Mouse (Mus musculus): ENCODE measurements around the gene Serinc3.
"Not testable (repeated sequence)": the region's sequence is repeated elsewhere in the genome, so short reads cannot be mapped to it uniquely, and the experiment has no call there.

Serinc3 gene

DNA sequence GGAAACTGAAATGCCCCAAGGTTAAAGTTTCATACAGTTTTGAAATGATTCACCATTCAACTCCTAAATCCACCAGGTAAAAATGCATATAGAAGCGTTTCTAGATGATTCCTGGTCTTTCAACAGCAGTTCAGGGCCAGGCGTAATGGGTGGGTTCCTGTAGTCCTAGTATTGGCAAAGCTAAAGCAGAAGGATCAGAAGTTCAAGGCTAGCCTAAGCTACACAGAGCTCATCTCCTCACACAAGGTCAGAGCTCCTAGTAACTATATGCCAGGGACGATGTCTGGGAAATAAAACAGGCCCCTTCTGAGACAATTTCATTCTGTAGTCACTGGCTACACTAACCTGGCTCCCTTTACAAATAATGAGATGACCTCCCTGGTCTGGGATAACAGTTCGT is 13.7 kb downstream of the Serinc3 start:
- no peak for DNase-seq (ENCODE audit: low read depth)

DNA sequence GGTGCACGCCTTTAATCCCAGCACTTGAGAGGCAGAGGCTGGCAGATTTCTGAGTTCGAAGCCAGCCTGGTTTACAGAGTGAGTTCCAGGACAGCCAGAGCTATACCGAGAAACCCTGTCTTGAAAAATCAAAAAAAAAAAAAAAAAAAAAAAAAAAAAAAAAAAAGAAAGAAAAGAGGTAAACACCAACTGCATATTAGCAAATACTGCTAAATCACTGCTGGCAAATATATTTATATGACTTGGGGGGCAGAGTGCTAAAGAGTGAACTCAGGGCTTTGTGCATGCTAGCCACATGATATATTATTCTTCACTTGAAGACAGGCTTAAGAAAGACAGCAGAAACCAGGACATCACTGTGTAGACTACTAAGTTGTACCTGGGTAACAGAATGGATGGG is 23.5 kb downstream of the Serinc3 start:
- DNase-seq (ENCODE audit: low read depth) = not testable (repeated sequence)

DNA sequence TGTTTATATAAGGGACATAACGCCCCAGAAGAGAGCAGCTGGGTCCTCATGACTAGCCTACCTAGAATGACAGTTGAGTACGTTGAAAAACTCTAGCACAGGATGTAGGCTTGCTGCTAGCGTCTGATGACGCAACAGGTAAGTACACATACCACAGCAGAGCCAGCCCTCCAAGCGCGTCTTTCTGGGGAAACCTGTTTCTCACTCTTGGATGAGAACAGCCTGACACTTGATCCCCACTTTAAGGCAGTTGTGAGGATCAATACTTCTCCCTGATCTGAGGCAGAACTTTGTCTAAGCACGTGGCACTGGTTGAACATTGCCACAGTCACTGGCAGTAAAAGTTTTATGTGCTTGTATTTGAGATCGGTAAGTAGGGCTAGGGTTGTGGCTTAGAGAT is 24.5 kb downstream of the Serinc3 start:
- no peak for DNase-seq (ENCODE audit: low read depth)

DNA sequence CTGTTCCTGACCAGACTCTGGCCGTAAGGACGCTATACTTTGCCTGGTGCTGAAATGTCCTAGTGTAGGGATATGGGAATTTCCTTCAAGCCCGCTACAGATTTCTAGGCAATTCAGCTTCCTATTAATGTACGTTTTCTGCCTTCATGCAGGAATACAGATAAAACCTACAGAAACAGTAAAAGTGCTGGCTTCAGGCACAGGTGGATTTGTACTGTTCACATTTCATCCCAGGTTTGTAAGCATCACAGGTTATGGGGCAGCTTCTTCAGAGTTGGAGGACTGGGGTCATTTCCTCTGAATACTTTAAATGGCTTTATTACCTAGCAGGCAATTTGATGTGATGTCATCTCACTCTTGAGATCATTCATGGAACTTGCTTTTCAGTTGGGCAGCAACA is 27.1 kb downstream of the Serinc3 start:
- DNase-seq (ENCODE audit: low read depth) = no peak

DNA sequence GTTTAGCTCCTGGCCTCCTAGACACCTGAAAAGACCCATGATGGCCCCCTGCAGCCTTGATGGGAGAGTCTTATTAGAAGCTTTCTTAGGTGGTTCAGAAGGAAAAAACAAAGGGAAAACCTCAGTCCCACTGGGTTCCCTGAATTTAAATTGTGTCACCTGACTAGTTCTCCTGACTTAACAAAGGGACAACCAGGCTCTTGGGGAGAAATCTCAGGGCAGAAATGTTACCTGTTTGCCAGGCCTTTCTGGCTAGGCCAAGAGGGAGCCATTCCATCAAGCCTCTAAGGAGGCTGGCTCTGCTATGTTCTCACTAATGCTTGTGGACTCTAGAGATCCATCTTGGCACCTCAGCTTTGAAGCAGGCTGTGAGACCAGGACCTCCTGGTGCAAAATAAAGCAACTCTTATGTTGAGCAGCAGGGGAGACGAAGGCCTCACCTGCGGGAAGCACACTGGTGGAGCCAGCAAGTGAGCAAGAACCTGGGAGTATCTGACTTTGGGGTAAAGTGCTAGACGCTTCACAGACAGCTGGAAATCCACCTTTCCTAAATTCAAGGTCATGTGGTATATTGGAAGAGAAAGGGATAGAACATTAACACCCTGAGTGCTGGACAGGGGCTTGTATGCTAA is 27.6 kb downstream of the Serinc3 start:
- no peak for DNase-seq (ENCODE audit: low read depth)

DNA sequence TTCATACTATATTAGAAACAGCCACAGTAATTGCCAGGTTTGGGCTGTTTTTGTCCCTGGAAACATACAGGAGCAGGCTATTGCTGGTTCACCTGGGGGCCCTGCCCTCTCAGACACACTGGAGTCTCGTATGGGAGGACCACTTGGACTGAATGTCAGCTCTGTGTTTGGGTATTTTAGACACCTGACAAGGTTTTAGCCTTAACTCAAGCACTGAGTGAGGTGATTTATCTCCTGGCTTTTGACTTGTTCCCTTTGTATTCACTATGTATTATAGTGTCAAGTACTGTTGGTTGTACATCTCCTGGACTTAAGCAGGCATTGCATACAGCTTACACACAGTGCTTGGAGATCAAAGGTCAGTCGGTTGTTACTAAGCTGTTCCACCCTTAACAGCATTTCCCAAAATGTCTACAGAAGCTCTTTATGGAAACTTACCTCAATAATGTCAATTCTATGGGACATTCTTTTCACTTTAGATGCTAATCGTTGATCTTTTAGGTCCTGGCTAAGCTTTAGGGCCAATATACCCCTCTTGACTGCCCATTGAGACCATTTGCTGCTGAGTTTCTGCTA is 28.2 kb downstream of the Serinc3 start:
- DNase-seq (ENCODE audit: low read depth) = no peak

DNA sequence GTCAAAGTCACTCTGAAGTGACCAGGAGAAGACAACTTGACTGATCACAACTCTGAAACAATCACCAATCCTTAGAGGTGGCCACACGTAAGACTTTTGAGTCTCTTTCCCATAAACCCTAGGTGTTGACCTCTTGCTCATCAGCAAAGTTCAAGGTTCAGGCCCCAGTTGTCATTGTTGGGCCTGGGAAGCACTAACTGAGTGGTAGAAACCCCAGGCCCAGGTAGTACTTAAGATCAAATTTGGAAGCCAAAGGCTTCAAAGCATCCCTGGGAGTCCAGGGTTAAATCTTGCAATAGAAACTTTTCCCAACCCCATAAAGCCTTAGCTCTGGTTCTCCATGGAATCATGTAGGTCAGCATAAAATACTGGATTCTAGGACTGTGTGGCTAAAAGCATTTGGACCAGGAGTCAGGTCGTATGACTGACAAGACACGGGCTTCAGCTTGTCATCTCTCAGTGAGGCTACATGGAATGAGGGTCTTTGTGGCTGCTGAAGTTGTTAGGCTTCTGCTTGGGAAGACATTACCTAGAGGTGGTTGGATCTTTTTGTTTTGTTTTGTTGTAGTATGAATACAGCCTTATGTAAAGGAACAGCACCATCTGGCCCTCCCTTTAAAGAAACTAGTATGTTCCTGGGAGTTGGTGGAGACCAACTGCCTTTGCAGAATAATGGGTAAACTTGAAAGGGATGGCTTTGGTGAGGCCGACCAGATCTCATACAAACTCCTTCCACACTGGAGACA is 28.9 kb downstream of the Serinc3 start:
- no peak for DNase-seq (ENCODE audit: low read depth)

DNA sequence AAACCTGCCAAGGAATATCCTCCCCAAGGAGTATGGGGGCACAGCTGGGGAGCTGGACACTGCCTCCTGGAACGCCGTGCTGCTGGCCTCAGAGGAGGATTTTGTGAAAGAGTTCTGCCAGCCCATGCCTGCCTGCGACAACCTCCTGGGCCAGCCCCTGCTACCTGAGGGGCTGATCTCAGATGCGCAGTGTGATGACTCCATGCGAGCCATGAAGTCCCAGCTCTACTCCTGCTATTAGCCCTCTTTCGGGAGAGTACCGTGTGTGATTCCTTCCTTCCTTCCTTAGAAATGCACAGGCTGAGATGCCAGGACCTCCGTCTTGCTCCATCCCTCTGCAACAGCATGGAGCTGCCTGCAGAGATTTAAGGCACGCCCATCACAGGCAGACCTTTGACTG is 29.5 kb downstream of the Serinc3 start:
- no peak for DNase-seq (ENCODE audit: low read depth)

DNA sequence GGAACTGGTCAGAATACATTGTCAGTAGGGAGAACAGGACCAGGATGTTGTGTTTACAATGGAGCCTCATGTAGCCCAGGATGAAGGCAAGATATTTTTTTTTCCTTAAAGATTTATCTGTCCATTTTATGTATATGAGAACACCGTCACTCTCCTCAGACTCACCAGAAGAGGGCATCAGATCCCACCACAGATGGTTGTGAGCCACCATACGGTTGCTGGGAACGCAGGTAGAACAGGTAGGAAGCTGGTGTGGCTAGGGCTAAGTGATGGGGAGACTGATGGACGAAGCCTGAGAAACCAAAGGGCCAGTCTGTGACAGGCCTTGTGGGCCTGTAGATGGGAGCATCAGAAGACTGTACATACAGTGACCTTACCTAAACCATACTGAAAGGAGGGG is 30.9 kb downstream of the Serinc3 start:
- DNase-seq (ENCODE audit: low read depth) = no peak

DNA sequence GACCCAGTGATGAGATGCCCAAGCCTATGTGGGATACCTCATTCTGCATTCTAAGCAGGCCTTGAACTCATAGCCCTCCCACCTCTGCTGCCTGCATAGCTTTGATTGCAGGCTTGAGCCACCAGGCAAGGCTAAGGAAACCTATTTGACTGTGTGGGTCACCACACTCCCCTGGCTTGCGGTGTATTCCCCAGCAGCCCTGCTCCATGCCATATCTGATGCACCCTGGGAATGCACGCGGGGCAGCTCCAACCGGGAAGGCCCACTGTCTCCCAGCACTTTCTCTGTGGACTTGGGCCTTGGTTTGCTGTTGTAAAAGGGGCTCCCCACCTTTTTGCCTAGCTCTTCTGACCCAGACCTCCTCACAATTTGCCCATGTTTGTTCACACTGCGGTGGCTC is 31.7 kb downstream of the Serinc3 start:
- no peak for DNase-seq (ENCODE audit: low read depth)

DNA sequence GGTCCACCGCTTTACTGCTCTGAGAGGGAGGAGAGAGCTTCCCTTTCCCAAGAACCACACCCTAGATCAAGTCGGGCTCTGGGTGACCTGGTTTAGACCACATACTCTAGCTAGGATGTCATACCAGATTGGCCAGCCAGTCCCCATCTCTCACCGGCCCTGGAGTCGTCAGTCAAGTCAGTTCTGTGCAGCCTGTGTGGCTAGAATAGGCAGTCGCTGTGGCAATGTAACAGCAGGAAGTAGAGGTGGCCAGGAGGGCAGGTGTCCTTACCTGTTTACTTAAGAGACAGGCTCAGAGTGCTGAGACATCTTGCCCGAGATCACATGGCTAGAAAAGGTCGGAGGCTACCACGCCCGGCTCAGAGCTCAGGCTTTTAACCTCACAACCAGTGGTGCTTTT is 33.8 kb downstream of the Serinc3 start:
- DNase-seq (ENCODE audit: low read depth) = no peak

DNA sequence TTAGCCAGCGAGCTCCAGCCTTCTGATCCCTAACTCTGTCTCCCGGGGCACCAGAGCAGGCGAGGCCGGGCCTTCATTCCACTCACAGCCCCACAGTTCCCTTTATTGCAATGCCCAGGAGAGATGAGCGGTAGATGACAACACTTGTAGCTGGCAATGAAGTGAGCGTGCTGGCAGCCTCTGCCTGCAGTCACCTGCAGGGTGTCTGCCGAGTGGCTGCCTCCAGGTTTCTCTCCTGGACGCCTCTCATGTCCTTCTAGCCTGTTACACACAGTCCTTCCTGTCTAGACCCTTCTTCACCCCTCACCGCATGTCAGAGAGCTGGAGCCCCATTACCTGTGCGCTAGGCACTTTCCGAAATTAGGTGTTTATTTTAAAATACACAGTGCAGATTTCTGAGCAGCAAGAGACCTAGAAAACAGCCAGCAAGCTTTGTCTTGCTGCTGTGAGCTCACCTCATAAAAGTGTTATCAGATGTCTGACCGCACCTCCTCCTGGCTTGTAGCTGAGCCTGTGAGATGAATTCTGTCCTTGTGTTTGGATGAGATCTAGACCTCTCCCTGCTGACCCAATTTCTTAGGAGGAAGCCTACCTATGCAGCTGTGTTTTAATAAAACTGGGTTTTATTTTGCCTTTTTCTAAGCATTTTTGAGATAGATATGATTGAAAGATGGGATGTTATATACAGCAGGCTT is 35.5 kb downstream of the Serinc3 start:
- no peak for DNase-seq (ENCODE audit: low read depth)

DNA sequence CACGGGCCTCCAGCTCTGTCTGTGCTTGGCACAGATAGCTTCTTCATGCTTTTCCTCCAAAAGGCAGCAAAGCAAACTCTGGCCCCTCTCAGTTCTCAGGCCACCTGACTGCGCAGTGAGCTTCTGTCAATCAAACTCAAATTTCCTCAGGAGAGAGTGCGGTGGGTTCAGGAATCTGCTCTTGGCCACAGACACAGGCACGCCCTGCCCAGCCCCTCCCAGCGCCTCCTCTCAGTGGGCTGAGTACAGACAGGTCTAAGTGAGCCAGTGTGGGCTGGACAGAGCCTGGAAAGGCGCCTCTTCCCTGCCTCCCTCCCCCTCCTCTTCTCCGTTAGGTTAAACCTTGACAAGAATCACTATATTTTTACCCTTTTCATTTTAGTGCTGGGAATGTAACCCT is 36.9 kb downstream of the Serinc3 start:
- no peak for DNase-seq (ENCODE audit: low read depth)

DNA sequence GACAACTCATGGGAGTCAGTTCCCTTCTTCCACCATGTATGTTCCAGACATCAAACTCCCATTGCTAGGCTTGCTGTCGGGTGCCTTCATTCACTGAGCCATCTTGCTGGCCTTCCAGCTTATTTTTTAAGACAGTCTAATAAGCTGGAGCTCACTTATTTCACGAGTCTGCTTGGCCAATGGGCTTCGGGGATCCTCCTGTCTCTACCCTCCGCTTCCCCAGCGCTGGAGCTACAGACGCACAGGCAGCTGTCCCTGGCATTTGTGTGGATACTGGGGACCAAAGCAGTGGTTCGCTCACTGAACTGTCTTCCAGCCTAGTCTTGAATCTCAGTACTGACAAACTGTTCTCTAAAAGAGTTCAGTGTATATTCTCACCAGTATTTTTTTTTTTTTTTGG is 38.8 kb downstream of the Serinc3 start:
- no peak for DNase-seq (ENCODE audit: low read depth)

DNA sequence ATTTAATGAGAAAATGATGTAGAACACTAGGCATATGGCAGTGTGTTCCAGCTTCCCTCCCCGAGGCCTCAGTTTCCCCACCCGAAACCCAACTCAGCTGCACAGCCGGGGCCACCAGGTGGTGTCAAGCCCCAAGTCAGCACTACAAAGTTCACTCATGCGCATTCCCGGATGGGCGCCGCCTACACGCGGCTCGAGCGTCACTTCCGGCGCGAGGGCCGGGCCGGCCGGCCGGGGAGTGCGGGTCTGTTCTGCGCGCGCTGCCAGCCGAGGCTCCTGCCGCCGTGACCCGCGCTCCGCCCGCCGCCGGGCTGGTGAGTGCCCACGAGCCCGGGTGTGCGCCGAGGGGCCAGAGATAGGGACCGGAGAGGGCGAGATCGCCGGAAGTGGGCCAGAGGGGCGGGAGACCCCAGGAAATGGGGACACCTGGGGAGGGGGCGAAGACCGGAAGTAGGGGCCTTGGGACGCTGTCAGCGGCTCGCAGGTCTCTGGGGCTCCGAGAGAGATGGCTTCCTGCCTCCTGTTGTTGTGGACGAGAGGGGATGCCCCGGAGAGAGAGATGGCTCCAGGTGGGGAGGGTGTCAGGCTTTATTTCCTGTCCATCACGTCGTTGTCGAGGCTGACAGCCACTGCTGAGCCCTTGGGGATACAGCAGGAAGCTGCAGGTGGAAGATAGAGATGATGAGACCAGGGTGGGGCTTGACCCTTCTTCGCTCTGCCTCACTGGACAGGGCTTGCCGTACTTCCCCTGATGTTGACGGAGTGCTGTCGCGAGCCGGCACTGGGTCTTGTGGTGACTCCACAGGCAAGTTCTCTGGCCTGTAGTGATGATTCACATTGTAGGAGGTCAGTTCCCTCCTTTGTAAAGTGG is 42.6 kb downstream of the Serinc3 start, which contains the start of gene Ttpal:
TSS of gene Ttpal (plus strand) at position 214 of the 871 bp plus-strand sequence.
- peak; percentile 93 for DNase-seq (ENCODE audit: low read depth)

DNA sequence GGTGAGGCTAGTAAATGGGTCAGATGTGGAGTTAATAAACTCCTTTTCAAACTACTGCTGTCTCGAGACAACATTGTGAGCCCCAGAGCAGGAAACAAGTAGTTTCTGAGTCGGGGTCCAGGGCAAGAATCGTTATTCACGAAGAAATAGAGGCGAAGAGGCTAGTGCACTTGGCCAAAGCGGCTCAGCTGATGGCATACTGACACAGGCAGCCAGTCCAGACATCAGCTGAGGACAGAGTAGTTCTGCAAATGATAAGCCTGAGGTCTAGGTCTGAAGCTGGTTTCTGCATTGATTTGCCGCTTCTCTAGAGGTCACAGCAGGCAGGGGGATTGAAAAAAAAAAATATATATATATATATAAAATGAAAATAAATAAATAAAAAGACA is 43.2 kb downstream of the Serinc3 start:
- DNase-seq (ENCODE audit: low read depth) = no peak

DNA sequence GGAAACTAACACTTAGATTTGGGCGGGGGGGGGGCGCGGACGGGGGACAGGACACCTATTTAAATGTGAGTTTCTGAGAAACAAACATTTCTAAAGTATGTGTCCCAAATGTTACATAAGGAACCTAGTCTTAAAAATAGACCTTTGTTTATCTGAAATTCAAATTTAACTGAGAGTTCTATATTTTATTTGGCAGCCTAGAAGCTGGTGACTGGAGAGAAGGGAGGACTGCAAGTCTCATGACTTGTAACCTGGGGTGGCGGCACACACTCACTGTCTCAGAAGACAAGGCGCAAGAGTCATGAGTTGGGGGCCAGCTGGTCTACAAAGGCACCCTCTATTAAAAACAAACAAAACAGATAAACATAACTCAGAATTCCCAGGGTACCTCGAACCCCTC is 43.9 kb downstream of the Serinc3 start:
- DNase-seq (ENCODE audit: low read depth) = no peak

DNA sequence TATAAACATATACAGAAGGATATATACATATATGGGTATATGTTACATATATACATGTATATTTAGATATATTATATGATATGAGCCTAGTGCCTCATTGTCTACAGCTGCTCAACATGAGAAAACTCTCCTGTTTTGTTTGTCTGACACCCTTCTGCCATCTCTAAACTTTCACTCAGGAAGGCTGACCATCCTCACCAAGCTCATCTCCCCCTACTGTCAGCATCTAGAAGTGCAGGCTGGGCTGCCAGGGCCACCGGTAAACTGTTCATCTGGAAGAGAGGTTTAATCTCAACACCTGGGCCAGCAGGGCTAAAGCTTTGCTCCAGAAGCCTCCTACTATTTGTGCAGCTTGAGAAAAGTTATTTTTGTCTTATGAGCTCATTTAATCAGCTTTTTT is 45.7 kb downstream of the Serinc3 start:
- DNase-seq (ENCODE audit: low read depth) = peak; percentile 79

DNA sequence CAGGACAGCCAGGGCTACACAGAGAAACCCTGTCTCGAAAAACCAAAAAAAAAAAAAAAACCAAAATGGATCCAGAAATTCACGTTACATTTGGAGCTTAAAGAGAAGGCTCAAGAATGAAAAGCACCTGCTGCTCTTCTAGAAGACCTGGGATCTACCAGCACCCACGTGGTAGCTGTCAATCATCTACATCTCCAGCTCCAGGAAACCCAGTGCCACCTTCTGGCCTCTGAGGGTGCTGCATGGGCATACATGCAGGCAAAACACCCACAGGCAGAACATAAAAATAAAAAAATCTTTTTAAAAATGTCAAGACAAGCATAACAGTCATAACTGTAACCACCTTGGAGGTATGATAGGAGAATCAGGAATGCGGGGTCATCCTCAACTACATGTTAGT is 47.3 kb downstream of the Serinc3 start:
- peak; percentile 70 for DNase-seq (ENCODE audit: low read depth)

DNA sequence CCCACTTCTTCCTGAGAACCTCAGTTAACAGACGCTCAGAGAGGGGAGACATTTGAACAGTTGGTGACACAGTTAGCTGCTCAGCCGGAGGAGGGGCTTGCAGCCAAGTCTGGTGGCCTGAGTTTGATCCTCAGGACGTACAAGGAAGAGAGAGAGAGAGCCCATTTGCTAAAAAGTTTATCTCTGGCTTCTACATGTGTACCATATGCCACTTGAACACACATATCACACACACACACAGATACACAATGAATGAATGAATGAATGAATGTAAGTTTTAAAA is 48.1 kb downstream of the Serinc3 start:
- no peak for DNase-seq (ENCODE audit: low read depth)

DNA sequence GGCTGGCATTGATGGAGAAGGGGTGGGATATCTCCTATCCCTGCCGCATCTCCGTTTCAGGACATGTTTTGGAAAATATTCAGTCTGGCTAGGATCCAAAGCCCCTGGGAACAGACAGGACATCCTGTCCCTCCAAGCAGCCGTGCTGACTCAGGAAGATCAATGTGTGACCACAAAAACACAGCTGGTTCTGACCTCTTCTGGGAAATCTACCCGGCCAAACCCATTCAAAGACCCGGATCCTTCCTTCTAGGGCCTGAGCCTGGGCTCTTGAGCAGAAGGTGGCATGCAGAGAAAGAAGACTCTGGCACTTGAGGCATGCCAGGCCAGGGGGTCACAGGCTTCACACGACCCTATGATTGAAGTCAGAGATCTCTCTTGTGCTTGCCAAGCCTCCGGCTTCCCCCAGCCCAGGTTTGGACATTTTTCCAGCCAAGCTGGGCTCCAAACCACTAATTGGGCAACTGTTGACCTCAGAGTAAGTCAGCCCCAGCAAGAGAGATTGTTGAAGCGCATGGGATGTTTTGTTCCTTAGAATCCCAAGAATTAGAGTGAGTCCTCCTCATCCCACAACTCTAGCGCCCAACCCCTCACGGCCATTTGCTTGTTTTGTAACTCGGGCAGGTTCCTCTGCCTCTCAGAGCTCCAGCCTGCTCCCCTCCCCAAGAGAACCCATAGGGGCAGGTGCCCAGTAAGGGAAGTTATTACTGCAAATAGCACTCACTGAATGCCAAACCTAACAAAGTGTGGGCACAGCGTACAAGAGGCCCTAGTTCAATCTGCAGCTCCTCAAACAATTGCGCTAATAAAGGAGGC is 48.7 kb downstream of the Serinc3 start:
- peak; percentile 54 for DNase-seq (ENCODE audit: low read depth)

Measured in NIH3T3 (cell line).